Mouse (Mus musculus): ENCODE measurements around the gene Tbx21. TPM values are rescaled to one million over a fixed set of nuclear protein-coding genes. Genes with fewer than 3 reads are reported as not detected.

Tbx21 gene
- total RNA-seq (2022), result under 1 TPM in 1 of 4 experiments, not detected in 3; 0.18 TPM

DNA sequence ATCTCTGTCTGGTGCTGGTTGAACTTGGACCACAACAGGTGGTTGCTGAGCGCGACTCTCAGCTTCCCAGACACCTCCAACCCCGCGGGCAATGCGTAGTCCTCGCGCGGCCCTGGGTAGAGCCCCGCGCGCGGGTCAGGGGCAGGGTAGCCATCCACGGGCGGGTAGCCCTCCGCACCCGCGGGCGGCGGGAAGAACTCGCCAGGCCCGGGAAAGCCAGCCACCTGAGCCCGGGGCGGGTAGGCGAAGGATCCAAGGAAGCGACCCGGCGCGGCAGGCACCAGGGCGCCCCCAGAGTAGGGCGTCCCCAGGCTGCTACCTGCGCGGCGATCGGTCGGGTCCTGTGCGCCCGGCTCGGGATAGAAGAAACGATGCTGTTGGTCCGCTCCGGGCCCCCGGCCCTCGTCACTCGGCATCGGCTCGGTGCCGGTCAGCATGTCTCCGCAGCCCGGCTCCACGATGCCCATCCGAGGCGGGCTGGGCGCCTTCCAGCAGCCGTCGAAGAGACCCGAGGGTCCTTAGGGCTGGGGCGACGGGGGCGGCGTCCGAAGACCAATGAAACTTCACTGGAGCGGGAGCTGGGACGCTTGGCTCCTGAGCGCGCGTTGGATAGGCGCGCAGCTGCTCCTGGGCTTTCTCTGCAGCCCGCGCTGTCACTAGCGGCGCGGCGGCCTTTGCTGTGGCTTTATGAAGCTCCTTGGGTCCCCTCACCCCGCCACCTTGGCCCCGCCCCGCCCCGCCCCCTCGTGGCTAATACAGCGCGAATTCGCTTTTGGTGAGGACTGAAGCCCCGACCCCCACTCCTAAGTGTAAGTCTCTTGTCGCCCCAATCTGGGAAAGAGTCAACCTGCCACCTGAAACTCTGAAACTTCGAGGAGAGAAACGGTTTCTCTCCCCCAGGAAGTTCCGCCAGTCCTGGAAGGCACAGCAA lies at the start of gene Tbx21:
Tbx21 (minus strand) TSS at position 661 of the 931 bp plus-strand sequence.
- DNase-seq (ENCODE audit: low spot score in 2 of 2), result no peak

DNA sequence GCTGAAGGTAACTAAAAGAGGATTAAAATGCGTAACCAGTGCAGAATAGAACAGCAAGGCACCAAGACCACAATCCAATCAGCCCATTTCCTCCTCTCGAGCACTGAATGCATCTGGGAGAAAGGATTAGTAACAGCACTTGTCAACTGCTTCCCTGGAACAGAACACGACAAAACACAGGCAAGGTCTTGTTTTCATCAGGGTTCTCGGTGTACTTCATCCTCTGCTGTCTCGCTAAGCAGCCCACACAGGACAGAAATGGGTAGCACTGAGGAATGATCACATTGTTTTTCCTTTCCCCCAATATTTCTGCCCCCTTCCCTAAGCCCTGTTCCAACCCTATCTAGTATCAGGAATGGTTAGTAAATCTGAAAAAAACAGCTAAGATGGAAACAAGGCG lies 45.2 kb upstream of the Tbx21 start:
- DNase-seq (ENCODE audit: low spot score in 2 of 2), result no peak

DNA sequence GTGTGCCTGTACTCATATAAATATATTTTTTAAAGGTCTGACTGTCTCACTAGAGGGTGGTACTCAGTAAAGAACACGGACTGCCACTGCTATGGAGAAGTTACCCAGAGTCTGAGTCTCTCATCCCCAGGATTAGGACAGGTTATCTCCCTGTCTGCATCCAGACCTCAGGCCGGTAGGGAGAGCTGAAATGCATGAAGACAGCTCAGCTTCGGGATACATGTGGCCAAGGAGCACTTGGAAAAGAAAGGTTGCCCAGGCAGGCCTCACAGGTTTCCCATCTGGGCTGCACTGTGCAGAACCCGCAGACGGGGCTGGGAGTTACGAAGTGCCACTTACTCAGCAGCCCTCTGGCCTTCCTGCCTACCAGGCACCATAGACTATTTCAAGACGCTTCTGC lies 41.9 kb upstream of the Tbx21 start:
- no peak for DNase-seq (ENCODE audit: low spot score in 2 of 2)

DNA sequence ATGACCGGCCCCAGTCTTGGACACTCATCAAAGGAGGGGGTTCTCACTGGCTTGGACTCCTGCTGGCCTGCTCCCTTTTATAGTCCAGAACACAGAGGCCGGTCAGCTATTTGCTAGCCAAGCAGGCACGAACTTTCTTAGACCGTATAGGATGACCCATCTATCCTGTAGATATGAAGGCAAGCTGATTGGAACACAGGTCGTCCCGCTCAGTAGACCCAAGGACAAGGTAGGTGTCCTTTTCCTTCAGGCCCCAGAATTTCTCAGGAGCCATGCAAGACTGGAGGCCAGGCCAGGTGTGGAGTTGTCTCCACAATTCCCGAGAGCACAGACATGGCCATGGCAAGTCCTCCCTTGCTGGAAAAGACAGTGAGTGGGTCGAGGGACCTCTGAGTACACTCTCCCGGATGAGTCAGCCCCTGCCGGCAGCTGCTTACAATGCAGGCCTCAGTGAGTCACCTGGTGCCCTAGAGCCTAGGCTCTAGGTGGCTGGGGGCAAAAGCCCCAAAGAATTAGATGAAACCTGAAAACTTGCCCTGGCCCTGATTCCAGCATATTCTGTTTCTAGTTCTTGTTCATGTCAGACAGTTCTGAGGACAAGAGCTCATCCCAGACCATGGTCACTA lies 37.6 kb upstream of the Tbx21 start:
- DNase-seq (ENCODE audit: low spot score in 2 of 2), result no peak

DNA sequence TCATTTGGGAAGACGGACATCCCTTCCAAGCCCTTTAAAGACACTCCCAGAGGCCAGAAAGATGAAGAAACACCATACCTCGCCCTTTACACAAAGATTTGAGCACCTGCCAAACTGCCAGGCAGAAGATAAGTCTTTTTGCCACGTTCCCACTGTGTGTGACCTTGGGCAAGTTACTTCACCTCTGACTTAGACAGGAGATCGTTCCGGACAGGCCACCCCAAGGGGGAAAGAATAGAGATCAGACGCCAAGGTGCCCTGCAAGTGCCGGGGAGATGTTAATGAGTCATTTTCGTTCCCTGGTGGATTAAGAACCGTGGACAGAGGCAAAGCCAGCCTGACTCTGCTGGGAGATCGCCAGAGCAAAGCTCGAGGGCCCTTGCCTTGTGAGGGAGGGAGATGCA lies 36.9 kb upstream of the Tbx21 start:
- no peak for DNase-seq (ENCODE audit: low spot score in 2 of 2)

DNA sequence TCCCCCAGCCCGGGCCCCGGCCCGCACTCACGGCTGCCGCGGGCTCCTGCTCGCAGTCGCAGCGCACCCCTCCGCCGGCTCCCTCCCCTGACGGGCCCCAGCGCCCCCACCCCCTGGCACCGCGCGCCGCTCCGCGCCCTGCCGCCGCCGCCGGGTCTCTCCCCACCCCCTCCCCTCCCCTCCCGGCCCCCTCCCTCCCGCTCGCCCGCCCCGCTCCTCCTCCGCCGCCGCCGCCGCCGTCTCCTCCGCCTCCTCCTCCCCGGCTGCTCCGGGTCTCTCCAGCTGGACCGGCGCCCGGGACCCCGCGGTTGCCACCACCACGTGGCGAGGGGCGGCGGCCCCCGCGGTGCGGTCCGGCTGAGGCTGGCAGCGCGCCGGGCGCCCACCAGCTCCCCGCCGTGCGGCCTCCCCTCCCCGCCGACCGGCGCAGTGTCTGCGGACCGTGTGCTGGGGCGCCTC lies 36.2 kb upstream of the Tbx21 start, which contains the start of gene Tbkbp1:
Tbkbp1 (minus strand) TSS at position 153 of the 459 bp plus-strand sequence.
- DNase-seq (ENCODE audit: low spot score in 2 of 2), result no peak

DNA sequence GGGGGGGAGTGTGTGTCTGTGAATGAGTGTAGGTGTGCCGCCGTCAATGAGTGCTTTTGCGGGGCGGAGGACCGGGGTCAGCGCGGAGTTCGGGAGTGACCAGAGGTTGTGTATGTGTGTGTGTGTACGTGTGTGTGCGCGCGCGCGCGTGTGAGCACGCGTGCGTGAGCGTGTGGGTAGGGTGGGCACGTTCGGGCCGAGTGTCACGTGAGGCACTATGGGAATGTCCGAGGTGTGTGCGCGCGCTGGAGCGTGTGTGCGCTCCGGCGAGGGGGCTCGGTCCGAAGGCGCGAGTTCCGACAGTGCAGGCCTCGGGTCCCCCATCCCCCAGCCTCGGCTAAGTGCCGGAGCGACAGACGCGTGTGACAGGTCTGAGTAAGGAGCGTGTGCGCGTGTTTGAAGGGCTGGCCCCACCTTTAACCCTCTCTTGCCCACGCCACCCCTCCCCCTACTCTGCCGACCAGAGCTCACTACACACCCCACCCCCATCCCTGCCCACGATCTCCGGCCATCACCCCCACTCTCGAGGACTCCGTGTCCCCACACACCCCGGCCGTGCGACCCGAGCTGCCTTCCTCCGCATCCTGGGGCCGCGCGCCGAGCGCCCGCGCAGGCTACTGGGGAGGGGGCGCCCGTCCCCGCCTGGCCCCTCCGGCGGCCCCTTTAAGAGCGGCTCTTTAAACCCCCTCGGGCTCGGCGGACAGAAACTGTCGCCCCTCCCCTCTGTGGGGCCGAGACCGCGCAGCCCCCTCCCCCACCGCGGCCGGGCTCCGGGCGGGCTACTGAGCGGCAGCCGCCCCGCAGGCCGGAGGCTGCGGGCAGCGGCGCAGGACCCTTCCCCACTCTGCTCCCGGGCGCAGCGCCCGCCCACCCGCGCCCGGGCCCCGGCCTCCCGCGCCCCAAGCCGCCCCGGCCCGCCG lies 35.5 kb upstream of the Tbx21 start:
- peak; percentile 58 to 65 for DNase-seq (ENCODE audit: low spot score in 2 of 2)

DNA sequence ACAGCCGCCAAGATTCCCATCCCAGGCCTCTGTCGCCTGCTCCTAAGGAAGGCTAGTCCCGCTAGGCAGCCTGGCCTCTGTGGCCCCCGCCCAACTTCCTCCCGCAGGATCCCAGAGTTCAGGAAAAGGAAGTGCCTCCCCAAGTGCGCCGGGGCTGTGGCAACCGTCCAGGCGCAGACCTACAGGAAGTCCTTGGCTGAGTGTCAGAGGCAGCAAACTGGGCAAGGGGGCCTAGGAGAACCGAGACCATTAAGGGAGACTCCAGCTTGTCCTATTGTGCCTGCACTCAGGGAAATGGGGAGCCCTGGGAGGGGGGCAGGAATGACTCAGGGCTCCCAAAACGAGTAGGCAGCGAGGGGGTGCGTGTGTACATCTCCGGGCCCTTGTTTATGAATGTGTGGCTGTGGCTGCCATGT lies 34.9 kb upstream of the Tbx21 start:
- no peak for DNase-seq (ENCODE audit: low spot score in 2 of 2)

DNA sequence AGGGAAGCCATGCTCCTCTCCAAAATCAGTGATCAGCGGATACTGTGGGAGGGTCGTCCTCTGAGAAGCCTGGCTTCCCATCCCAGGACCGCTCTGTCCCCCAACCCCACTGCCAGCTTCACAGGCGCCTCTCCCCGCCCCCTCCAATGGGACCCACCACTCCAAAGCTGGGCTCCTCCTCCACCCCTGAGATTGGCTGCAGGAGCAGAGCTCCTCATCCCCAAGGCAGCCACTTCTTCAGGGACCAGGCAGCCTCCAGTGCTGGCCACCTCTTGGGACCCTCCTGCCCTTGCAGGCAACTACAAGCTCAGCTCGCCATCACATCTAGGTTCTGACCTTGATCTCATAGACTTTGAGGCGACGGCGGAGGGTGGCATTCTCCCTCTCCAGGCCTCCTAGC lies 33.9 kb upstream of the Tbx21 start:
- no peak for DNase-seq (ENCODE audit: low spot score in 2 of 2)

DNA sequence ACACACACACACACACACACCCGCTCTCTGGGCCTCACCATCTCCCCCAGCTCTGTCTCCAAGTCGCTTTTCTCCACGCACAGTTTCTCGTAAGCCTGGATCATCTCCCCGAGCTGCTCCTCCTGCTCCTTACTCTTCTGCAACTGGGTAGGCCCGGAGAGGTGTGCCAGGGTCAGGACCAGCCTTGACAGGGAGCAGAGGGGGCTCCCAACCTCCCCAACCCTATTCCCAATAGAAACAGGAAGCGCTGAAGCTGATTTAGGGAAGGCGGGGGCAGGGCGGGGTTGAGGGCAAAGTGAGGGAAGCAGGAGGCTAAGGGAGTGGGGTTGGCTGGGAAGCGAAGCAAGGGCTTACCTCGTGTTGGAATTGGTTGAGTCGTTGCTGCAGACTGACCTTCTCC lies 33.5 kb upstream of the Tbx21 start:
- DNase-seq (ENCODE audit: low spot score in 2 of 2), result no peak

DNA sequence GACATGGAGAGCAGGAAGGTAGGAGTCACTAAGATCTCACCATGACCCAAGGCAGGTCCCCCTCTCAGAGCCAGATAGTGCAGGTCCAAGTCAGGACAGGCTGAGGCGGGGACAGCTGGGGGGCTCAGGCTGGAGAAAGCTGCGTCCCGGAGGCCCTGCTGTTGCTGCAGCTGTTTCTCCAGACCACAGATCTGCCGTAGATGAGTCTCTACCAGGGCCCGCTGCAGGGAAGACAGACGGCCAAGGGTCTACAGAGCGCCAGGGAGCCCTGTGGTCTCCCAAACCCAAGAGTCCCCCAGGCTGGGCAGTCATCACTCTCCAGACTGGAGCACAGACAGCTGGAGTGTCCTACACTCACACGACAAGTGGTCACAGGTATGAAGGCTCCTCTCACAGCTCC lies 32.2 kb upstream of the Tbx21 start:
- no peak for DNase-seq (ENCODE audit: low spot score in 2 of 2)

DNA sequence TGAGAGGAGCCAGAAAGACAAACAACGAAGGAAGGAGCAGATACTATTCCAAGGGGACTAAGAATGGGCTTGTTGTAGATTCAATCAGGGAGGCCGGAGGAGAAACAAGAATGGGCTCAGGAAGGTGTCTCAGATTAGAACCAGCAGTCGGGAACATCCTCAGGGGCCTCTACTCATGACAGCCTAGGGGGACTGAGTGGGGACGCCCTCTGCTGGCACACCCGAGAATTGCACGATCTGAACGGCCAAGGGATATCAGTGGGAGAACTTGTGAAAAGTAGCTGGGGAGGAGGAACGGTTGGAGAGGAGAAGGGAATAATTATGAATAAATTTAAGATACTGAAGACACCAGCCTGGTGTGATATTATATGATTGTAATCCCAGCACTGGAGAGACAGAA lies 31.6 kb upstream of the Tbx21 start:
- peak; percentile 72 to 86 for DNase-seq (ENCODE audit: low spot score in 2 of 2)

DNA sequence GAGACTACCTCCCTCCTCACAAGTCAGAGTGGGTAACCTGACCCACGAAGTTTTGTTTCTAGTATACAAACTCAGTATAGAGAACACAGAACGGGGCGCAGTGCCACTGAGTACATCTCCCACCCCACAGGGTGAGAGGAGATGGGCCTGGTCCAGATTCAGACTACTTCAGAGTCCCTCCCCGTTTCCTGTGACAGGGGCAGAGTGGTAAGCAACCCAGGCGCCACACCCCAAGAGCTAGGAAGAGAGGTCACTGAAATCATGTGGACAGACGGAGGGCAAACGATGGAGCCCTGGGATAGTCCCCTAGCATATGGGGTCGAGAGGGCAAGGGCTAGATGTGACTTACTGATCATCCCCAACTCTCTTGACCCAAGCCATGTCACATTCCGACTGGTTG lies 30.8 kb upstream of the Tbx21 start:
- no peak for DNase-seq (ENCODE audit: low spot score in 2 of 2)

DNA sequence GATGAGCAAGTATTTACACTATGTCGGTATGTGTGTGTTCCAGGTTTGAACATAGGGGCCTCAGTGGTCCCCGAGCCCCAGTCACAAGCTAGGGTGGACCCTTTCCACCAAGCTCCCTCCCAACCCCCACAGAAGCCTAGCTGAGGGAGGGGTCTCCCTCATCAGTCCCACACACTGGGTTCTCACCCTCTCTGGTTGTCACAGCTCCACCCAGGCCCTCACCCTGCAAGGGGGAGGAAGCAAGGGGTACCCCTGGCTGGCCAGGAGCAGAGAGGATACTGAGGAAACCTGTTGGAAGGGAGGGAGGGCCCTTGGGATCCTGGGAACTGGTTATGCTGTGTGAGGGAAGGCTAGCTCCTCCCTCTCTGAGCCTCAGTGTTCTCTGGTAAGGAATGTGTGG lies 30.2 kb upstream of the Tbx21 start:
- no peak for DNase-seq (ENCODE audit: low spot score in 2 of 2)

DNA sequence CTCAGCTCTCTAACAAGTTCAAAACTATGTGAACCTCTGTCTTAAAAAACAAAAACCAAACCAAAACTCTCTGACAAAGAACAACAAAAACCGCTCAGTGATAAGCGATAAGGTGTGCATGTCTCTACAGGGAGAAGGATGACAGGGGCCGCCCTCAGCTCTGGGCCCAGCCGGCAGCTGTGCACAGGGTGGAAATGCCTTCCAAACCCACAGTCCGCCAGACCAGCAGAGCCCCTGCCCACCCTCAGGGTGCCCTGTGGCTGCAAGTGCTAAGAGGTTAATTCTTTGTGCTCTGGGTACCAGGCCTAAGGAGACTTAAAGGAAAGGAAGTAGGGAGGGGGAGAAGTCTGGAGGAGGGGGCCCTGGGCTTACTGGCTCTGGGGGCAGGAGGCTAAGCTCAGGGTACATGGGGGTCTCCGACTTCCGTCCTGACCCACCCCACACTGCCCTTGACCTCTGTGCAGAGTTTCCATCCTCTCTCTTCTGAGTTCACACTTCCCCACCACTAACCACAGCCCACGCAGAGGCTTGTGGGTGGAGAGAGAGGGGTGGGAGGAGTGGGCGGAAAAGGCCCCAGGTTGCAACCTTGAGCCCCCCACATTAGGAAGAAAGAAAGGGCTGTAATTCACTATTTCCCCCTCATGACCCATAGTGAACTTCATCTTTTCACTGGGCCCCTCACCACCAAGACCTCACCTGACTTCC lies 28.2 kb upstream of the Tbx21 start:
- no peak for DNase-seq (ENCODE audit: low spot score in 2 of 2)

DNA sequence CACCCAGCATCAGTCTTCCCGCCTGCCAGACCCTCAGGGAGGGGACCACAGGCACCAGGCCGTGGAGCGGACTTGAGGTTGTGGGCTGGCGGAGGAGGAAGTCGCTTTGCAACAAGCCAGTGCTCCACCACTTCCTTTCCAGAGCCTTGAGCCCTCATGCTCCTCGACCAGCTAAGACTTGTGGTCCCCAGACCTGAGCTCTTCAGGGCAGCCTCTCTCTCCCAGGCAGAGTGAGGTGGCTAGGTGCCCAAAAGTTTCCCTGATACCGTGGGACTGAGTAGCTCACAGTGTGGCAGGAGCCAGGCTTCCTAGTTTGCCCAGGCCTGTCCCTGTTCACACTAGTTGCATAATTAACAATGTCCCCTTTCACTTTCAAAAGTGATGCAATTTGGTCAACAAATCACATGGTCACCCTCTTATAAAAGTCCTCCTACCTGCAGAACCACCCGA lies 27.1 kb upstream of the Tbx21 start:
- DNase-seq (ENCODE audit: low spot score in 2 of 2), result no peak

DNA sequence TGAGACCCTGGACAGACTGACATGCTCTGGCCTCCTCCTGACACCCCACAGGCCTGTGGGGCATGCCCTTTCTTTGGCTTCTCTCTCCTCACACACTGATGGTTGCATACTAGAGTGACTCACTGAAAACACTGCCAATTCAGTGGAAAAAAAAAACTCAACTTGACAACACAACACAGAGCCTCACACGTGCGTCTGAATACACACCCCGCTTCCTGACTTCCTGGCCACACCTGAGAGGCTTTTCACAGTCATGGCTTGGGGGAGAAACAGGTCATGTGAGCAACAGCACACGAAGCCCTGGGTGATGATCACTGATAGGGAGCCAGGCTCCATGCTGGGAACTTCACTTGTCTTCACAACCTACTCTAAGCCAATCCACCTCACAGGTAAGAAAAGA lies 25.7 kb upstream of the Tbx21 start:
- no peak for DNase-seq (ENCODE audit: low spot score in 2 of 2)

DNA sequence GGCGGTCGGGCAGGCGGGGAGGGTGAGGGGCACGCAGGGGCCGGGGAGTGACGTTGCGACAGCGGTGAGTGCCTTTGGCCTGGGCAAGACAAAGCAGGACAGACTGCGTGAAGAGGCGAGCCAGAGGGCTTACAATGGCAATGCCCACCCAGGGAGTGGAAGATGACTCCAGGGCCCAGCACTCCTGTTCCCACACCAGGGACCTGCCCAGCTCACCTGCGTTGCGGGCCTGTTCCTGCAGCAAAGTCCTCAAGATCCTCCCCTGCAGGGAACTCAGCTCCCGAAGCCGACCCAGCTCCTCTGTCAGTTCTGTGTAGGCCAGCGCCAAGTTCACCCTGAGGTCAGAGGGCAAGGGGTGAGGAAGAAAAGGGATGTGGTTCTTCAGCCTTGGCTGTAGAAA lies 24.1 kb upstream of the Tbx21 start:
- no peak for DNase-seq (ENCODE audit: low spot score in 2 of 2)

DNA sequence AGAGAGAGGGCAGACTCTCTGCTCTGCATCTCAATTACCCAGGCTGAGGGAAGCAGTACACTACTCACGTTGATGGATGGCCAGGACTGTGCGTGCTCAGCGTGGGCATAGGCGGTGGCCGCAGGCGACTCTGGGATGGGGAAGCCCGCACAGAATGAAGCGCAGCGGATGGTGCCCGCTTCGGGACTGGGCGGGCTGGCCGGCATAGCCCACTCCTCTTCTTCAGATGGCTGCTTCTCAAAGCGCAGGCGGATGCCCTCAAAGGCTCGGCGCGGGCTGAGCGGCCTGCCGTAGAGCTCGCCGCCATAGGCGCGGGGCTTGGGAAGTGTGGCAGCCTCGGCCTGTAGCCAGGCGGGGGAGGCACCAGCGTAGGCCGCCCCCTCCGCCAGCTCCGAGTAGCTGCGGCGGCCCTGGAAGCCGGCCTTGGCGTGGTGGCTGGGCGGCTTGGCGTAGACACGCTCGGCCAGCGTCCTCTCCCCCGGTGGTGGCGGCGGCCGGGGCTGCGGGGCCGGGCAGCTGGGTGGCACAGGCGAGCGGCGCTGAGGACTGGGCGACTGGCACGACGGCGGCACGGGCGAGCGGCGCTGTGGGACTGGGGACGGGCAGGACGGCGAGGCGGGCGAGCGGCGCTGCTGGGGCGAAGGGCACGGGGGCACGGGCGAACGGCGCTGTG lies 23.6 kb upstream of the Tbx21 start:
- no peak for DNase-seq (ENCODE audit: low spot score in 2 of 2)

DNA sequence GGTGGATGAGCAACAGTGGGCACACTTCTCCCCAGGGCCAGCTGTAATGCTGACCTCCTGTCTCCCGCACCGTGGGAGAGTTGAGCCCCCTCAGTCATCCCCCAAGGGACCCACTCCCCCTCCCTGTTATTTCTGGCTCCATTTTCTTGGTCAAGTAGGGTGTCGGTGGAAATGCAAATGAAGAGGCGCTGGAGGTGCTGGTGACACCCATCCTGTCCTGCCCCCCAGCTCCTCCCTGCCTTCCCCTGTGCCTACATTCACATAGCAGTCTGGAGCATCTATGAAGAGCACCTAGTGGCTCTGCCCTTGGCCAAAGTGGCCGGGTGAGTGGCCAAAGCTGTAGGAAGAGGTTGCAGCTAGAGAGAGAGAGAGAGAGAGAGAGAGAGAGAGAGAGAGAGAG lies 18.1 kb upstream of the Tbx21 start:
- DNase-seq (ENCODE audit: low spot score in 2 of 2), result no peak
